Mouse (Mus musculus) cerebellum, adult 2 months (tissue): ENCODE results near the gene Gm10322.

Experiments used
- CTCF ChIP-seq: fragments of 200-500 bp; IDR thresholded peaks from 2 replicates; pipeline ENCODE4 v1.5.1; 2011; ENCODE audit warnings: low read depth, mild to moderate bottlenecking, control low read depth, low read length, moderate library complexity, borderline replicate concordance; ENCODE audit not compliant: insufficient read depth
- POLR2A ChIP-seq: fragments of 200-500 bp; IDR thresholded peaks from 2 replicates; pipeline ENCODE4 v1.6.1; 2011; ENCODE audit warnings: low read length, control low read depth, borderline replicate concordance; ENCODE audit not compliant: insufficient read depth

DNA sequence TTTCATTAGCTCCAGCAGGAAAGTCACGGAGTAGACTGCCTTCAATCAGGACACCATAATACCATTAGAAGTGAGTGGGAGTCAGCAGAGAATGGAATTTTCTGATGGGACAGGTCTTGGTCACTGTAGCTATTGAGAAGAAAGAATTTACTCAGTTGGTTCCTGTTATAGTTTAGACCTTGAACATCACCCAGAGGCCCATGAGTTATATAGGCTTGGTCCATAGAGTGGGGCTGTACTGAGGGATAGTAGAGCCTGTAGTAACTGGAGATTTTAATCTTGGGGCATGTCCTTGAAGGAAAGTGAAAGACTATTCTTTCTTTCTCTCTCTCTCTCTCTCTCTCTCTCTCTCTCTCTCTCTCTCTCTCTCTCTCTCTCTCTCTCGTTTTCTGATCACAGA lies 28.8 kb downstream of the Gm10322 start:
- no peak for TF ChIP-seq CTCF
- no peak for TF ChIP-seq POLR2A
